Mouse (Mus musculus) adrenal gland, postnatal 4 days (tissue): ENCODE data around the gene Rgsl1. TPM values are rescaled to one million over a fixed set of nuclear protein-coding genes. Genes with fewer than 3 reads are reported as not detected.

Source experiments
- DNase-seq, 2 experiments: peaks; one replicate each; pipeline ENCODE4 v3.0.0; 2021 to 2022; ENCODE audit warnings: low spot score in 2 of 2, mixed read lengths in 2 of 2
- total RNA-seq, 2 experiments: library from RNA; stranded (reverse); gene quantifications; 2 replicates each; pipeline ENCODE4 v1.2.3; 2021

Gene Rgsl1
- total RNA-seq, 2 experiments from 2014 or later = 0.11 TPM; not detected in 1

DNA sequence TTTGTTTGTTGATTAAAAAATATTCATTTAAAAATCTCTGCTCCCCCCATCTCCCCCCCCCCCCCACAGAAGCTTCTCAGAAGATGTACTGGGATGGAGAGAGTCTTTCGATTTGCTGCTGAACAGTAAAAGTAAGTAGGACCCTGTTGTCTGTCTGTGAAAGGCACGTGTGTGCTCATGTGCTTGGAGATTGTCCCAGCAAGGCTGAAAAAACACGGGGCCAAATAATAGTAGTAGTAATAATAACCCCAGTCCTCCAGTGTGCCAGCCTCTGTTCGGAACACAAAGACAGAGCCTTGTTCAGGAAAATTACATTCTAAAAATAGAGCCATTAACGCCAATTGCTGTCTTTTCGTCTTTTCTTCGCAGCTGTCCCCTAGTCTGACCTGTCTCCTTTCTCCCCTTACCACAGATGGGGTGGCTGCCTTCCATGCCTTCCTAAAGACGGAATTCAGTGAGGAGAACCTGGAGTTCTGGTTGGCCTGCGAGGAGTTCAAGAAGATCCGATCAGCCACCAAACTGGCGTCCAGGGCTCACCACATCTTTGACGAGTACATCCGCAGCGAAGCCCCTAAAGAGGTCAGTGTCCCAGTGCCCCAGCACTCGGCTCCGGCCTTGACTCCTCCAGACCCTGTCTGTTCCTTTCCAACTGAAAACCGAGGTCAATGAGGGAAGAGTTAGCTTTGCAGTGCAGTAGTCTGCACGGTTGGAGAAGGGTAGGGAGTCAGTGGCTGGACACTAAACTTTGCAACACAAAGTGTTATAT lies 102.2 kb downstream of the Rgsl1 start:
- no peak for DNase-seq

DNA sequence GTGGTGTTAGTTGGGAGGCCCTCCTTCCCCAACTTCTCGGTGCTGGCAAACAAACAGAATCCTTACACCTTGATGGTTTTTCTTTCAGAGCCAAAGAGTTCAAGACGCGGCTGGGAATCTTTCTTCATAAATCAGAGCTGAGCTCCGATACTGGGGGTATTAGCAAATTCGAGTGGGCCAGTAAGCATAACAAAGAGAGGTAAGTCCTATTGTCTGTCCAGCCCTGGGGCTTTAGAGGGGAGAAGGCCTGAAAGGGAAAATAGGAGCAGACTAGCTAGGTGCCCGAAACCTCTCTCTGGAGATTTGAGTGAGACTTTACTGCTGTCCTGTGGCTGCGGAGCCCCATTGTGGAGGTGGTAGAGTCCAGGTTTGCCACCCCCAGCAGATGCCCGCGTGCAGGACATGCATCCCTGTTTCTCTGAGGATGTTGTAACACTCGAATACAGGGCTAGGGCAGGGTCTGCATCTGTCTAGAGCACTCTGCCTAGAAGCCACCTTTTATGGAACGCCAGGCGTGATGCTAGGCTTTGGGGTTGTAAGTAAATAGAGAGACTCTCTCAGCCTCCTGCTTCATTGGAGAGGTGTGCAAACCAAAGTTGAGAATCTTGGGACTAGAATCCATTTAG lies 103.1 kb downstream of the Rgsl1 start:
- DNase-seq = no peak

DNA sequence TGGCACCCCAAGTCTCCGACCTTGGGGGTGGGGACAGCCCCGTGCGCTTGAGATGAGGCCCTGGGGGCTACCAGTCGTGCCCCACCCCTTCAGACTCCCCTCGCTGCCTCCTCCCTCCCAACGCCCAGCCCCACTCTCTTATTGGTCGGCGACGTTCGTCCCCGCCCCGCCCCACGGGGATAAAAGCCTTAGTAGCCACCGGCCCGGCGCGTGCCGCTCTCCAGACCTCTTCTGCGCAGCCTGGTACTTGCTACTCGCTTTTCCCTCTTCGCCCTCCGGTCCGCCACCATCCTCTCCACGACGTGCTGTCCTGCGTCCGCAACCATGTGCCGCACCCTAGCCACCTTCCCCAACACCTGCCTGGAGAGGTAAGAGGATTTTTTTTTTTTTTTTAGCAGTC lies 103.8 kb downstream of the Rgsl1 start, which contains the start of gene Rgs16:
Gene Rgs16, plus strand, starts transcription at position 205 of the 400 bp plus-strand sequence.
- peak; percentile 56 to 70 for DNase-seq

DNA sequence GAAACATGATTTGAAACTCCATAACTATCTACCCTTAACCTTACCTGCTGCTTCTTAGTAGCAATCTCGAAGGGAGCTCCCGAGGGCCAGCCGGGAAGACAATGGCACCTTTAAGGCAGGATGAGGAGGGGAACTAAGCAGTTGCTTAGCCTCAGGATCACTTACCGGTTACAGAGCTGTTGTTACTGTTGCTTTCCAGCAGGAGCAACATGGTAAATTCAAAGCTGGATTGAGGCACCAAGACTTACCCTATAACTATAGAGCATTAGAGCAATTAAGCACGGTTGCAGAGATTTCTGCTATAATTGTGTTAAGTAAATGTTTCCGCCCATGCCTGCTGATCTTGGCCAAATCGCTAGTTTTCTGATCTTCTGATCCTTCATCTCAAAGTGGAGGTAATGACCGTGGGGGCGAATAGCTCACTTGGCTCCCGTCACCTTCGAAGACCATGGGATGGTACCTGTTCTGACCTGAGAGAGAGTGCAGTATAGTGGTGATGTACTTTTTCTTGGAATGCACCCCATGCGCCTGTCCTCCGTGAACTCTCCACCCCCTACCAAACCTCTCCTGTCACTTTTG lies 104.4 kb downstream of the Rgsl1 start:
- DNase-seq = no peak

- no peak for DNase-seq
These were observed 106.5 kb downstream of the Rgsl1 start for GRCm38 (mm10) chr1:153737101-153738085.

DNA sequence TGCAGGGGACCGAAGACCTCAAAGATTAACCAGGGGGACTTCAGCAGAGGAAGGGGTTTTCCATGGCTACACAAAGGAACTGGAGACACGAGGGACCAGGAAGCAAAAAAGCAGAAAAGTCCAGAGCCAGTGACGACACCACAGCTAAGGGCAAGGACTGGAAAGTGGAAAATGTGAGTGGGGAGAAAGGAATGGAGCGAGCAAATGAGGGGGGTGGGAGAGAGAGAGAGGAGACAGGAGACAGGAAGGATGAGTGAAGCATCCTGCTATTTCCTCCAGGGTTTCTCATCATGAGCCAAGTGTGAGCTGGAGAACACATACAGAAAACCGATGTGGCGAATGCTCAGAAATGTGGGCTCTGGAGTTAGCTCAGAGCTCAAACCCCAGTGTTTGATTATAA lies 107.8 kb downstream of the Rgsl1 start:
- no peak for DNase-seq

- no peak for DNase-seq
These were observed 109.1 kb downstream of the Rgsl1 start for GRCm38 (mm10) chr1:153734866-153735265.

DNA sequence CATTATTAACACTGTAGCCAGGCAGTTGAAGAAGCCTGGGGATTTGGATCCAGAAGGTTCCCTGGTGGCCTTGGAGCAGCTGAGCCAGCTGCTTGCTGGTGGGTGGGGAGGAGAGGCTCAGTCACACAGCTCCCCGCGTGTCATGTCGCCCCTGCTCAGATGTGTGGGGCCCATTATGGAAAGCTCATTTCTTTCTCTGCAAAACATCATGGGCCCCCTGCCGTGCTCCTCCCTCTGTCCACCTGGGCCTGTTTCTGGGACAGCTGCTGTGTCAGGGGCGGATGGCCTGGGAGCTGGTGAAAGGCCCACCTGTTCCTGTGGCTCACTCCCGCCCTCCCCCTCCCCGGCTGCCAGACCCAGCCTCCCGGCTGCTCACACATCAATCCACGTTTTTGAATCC lies 110.8 kb downstream of the Rgsl1 start:
- no peak for DNase-seq

GRCm38 (mm10) chr1:153730671-153731070 lies 113.3 kb downstream of the Rgsl1 start:
- no peak for DNase-seq

DNA sequence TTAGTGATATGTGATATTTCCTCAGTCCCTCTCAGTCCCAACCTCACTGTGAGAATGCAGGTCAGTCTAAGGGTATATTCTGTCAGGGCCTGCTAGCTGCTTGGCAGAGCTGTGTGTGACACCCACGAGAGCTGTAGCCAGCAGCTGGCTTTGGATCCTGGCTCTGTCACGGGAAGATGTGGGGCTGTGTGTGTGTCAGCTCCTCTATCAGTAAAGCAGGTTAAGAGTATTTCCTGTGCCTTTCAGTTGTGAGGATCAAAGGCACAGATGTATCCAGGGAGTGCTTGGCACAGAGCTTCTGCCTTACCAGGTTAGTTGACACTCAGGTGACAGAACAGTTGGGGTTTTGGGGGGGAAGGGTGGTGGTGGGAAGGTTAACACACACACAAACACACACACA lies 114.1 kb downstream of the Rgsl1 start:
- no peak for DNase-seq

Other genes with a start within 250 kb of the Rgsl1 start
- gene Rgs8, start 191.1 kb downstream of the Rgsl1 start, total RNA-seq = under 1 TPM; 0.48 to 0.65 TPM
- 10 to 100 TPM in 1 of 2 experiments, 1 to 10 TPM in 1; 8.6 to 11.6 TPM for gene Rgs16, start 103.8 kb downstream of the Rgsl1 start, total RNA-seq
- gene Rnasel, start 94.7 kb downstream of the Rgsl1 start, total RNA-seq = 10 to 100 TPM; 30.0 to 32.7 TPM
- gene Teddm1b, start 30.2 kb upstream of the Rgsl1 start, total RNA-seq = not detected
- gene Teddm1a, start 47.6 kb upstream of the Rgsl1 start, total RNA-seq = not detected
- 100 to 1,000 TPM; 455 to 494 TPM for gene Glul, start 55.8 kb upstream of the Rgsl1 start, total RNA-seq
- gene Teddm2, start 56.1 kb upstream of the Rgsl1 start, total RNA-seq = 1 to 10 TPM; 1.0 to 1.4 TPM